Mouse (Mus musculus) limb, embryonic 12.5 days (tissue): ENCODE measurements around the gene Bcor. TPM values are rescaled to one million over a fixed set of nuclear protein-coding genes. Genes with fewer than 3 reads are reported as not detected.

Source experiments
- ATAC-seq: fragments of 200-750 bp; cut with Nextera tagmentation; 2 replicates; pipeline ENCODE4 v1.8.0; 2017; ENCODE audit warnings: low read depth, moderate TSS enrichment; ENCODE audit not compliant: insufficient number of reproducible peaks, insufficient read depth, low FRiP score, low TSS enrichment
- H3K27ac ChIP-seq: fragments of 300-500 bp; sonication (generic); 2 replicates; pipeline ENCODE4 v1.5.1; 2016; ENCODE audit warnings: mild to moderate bottlenecking, moderate library complexity
- H3K27me3 ChIP-seq: fragments of 300-500 bp; sonication (generic); 2 replicates; pipeline ENCODE4 v1.6.1; 2016; ENCODE audit warnings: mild to moderate bottlenecking, moderate library complexity
- H3K36me3 ChIP-seq: fragments of 300-500 bp; sonication (generic); 2 replicates; pipeline ENCODE4 v1.6.1; 2016; ENCODE audit warnings: mild to moderate bottlenecking, moderate library complexity
- H3K4me1 ChIP-seq: fragments of 300-500 bp; sonication (generic); replicated peaks from 2 replicates; pipeline ENCODE4 v1.6.1; 2016
- H3K4me2 ChIP-seq: fragments of 300-500 bp; sonication (generic); 2 replicates; pipeline ENCODE4 v1.6.1; 2016; ENCODE audit warnings: mild to moderate bottlenecking, moderate library complexity
- H3K4me3 ChIP-seq: fragments of 300-500 bp; sonication (generic); replicated peaks from 2 replicates; pipeline ENCODE4 v1.5.1; 2016; ENCODE audit warnings: mild to moderate bottlenecking
- H3K9ac ChIP-seq: fragments of 300-500 bp; sonication (generic); replicated peaks from 2 replicates; pipeline ENCODE4 v1.6.1; 2016; ENCODE audit warnings: mild to moderate bottlenecking, moderate library complexity
- H3K9me3 ChIP-seq: fragments of 300-500 bp; sonication (generic); 2 replicates; pipeline ENCODE4 v1.6.1; 2016; ENCODE audit warnings: mild to moderate bottlenecking, moderate library complexity
- whole genome bisulfite sequencing: fragments of 180-500 bp; shearing (Covaris S2); methylation state at CpG from one replicate; pipeline ENCODE4 v1.1.7; 2016; 5-methylcytosine and 5-hydroxymethylcytosine counted together
- polyA plus RNA-seq: library from polyadenylated mRNA; unstranded; fragments of >200 nt; fragmentation: Nextera tagmentation; extraction: Ambion mirVana; gene quantifications from 2 replicates; pipeline ENCODE4 v1.2.1, GENCODE M21; 2016

Gene Bcor
- polyA plus RNA-seq, 1 experiment from 2014 or later: 25.6 TPM

DNA sequence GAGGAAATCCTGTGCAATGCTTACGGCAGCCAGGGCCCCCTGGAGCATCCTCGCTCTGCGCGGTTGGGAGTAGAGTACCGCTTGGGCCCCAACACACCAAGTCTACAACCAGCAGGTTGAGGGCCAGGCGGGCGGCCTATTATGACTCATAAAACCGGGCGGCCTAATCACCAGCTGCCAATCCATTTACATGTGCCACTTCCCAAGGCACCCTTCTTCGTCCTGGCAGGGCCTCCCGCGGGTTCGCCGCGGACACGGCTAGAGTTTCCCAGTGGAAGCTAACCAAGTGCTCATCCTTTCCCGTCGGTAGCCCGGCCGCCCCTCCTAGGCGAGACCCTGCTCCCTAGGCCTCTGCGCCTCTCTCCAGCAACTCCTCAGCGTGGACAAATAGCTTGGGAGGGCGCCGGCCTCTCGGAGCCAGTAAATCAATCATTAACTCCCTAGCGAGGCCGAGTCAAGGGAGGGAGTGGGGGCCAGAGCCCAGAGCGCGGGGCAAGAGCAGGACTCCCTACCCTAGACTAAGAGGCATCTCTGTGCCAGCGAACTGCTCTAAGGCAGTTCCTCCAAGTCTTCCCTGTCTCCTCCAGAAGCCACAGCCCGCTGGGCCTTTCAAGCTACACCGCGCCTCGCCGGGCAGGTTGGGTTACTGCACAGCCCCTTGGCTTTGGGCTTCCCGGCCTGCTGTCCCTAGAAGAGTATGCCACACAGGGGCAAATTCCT lies 69.8 kb downstream of the Bcor start:
- no peaks in the 10 kb centered on the region for H3K9me3 ChIP-seq
- peak overlapping the region; percentile 53 for H3K4me3 ChIP-seq
- peaks cover 94% of the 10 kb centered on the region for H3K27me3 ChIP-seq
- H3K36me3 ChIP-seq: no peaks in the 10 kb centered on the region
- peak overlapping the region; percentile 87 for H3K4me2 ChIP-seq
- 4% methylated on average over 37 of the region's 37 CpGs for WGBS
- peak overlapping the region; percentile 85; the same call in 1 of the 2 replicates for H3K27ac ChIP-seq
- H3K4me1 ChIP-seq: peaks cover 41% of the 10 kb centered on the region
- H3K9ac ChIP-seq: no peak overlapping the region; the same call in 1 of the 2 replicates
- peak; percentile 14; the same call in 1 of the 2 replicates for ATAC-seq

DNA sequence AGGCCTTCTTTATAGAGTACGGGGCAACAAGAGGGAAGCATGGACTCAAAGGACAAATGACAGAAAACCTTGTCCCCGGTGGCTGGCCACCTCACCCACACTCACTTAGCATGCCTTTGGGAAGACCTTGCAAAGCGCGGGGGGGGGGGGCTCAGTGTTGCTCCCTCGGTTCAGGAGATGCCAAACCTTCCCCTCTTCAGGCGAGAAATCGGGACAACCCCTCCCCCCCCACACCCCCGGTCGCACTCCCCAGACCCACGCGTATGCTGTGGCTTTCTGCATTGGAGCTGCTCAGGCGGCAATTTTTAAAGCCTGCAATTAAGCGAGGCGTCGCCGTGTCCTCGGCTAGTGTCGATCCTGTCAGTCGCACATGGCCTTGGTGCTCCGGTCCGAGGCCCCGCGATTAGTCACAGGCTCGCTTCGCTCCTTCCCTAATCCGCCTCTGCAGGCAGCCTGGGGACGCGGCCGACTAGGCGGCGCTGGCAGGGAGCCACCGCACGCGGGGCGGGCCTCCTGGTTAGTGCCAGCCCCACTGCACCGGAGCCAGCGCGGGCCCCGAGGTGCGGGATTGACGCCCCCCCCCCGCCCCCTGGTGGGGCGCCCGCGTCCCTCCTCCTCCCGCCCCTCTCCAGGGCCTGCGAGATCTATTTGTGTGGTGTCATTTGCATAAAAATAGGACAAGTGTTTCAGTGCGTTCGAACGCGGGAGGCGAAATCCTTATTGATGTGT lies 70.6 kb downstream of the Bcor start:
- 2% methylated on average over 50 of the region's 52 CpGs for WGBS
- Histone ChIP-seq H3K9me3 (no peaks in the 10 kb centered on the region), H3K36me3 (no peaks in the 10 kb centered on the region), H3K4me2 (peak overlapping the region; percentile 87), H3K4me1 (peaks cover 49% of the 10 kb centered on the region), H3K9ac (no peak overlapping the region), H3K27me3 (peaks cover 94% of the 10 kb centered on the region), H3K4me3 (peak overlapping the region; percentile 48), H3K27ac (no peak overlapping the region)
- no peak for ATAC-seq

GRCm38 (mm10) chrX:12089027-12089340 lies 71.2 kb downstream of the Bcor start:
- H3K4me3 ChIP-seq: peak overlapping the region; percentile 48
- peaks cover 52% of the 10 kb centered on the region for H3K4me1 ChIP-seq
- peak overlapping the region; percentile 87 for H3K27ac ChIP-seq
- H3K9ac ChIP-seq: 0 out of 2 replicates have a peak overlapping the region, but pooled peaks have one; percentile 23
- H3K4me2 ChIP-seq: peak overlapping the region; percentile 87
- H3K9me3 ChIP-seq: no peaks in the 10 kb centered on the region
- H3K36me3 ChIP-seq: no peaks in the 10 kb centered on the region
- no peak for ATAC-seq
- H3K27me3 ChIP-seq: peaks cover 92% of the 10 kb centered on the region
- WGBS: 3% methylated on average over 13 of the region's 13 CpGs

- Histone ChIP-seq H3K4me1 (peaks cover 57% of the 10 kb centered on the region), H3K27me3 (peaks cover 94% of the 10 kb centered on the region), H3K27ac (peak overlapping the region; percentile 87), H3K9me3 (no peaks in the 10 kb centered on the region), H3K4me2 (peak overlapping the region; percentile 87), H3K36me3 (no peaks in the 10 kb centered on the region), H3K4me3 (peak overlapping the region; percentile 48), H3K9ac (peak overlapping the region; percentile 59; the same call in 1 of the 2 replicates)
- under 1% methylated on average over 41 of the region's 72 CpGs for WGBS
- ATAC-seq: peak; percentile 39; the same call in 1 of the 2 replicates
These were observed 71.7 kb downstream of the Bcor start for GRCm38 (mm10) chrX:12088301-12089026.

DNA sequence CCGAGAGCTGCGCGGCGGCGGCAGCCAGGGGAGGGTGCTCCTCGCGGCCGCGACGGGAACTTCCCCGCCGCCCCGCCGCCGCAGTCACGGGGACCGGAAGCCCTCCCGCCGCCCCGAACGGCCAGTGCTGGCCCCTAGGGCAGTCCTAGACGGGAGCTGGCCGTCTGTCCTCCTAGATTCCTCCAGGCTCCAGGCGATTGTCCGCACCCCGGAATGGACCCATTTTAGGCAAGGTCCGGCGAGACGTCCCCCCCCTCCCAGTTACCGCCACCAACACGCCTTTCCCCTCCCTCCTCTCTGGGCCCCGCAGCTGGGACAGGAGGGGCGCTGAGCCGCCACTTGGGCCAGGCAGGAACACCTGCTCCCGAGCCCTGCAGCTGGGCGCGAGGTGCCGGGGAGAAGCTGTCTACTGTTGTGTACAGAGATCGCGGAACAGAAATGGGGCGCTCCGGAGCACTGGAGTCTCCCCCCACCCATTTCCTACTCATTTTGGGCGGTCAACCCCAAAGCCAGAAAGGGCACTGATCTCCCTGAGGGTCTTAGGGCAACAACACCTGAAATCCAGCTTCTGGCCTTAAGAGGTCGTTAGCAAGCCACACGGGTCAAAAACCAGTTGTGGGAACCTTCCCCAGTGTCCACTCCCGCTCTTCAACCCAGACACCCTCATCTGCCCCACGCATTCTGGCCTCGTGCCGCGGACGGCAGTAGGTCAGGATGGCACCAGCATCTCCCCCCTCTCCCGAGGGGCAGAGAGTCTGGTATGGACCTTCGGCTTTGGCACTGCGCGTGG lies 72.4 kb downstream of the Bcor start:
- Histone ChIP-seq H3K36me3 (no peaks in the 10 kb centered on the region), H3K27ac (peak overlapping the region; percentile 87), H3K9me3 (no peaks in the 10 kb centered on the region), H3K4me2 (peak overlapping the region; percentile 87), H3K4me1 (peaks cover 65% of the 10 kb centered on the region), H3K9ac (peak overlapping the region; percentile 65), H3K27me3 (peaks cover 94% of the 10 kb centered on the region), H3K4me3 (peak overlapping the region; percentile 48)
- WGBS: 3% methylated on average over 54 of the region's 55 CpGs
- 0 out of 2 replicates have a peak, but pooled peaks have one; percentile 4 for ATAC-seq

- H3K4me2 ChIP-seq: peak overlapping the region; percentile 87
- H3K9me3 ChIP-seq: no peaks in the 10 kb centered on the region
- no peak for ATAC-seq
- WGBS: 3% methylated on average over 55 of the region's 70 CpGs
- no peak overlapping the region for H3K27ac ChIP-seq
- H3K4me1 ChIP-seq: peaks cover 71% of the 10 kb centered on the region
- peak overlapping the region; percentile 48 for H3K4me3 ChIP-seq
- H3K9ac ChIP-seq: peak overlapping the region; percentile 65
- peaks cover 96% of the 10 kb centered on the region for H3K27me3 ChIP-seq
- H3K36me3 ChIP-seq: no peaks in the 10 kb centered on the region
These were observed 73.3 kb downstream of the Bcor start for GRCm38 (mm10) chrX:12086674-12087510.

- WGBS: 14% methylated on average over 10 of the region's 10 CpGs
- Histone ChIP-seq H3K4me2 (no peak overlapping the region), H3K27ac (no peak overlapping the region), H3K9ac (no peak overlapping the region), H3K4me1 (peaks cover 78% of the 10 kb centered on the region), H3K27me3 (peaks cover 96% of the 10 kb centered on the region), H3K4me3 (no peak overlapping the region), H3K36me3 (no peaks in the 10 kb centered on the region), H3K9me3 (no peaks in the 10 kb centered on the region)
- ATAC-seq: no peak
These were observed 74.2 kb downstream of the Bcor start for GRCm38 (mm10) chrX:12085949-12086348.

DNA sequence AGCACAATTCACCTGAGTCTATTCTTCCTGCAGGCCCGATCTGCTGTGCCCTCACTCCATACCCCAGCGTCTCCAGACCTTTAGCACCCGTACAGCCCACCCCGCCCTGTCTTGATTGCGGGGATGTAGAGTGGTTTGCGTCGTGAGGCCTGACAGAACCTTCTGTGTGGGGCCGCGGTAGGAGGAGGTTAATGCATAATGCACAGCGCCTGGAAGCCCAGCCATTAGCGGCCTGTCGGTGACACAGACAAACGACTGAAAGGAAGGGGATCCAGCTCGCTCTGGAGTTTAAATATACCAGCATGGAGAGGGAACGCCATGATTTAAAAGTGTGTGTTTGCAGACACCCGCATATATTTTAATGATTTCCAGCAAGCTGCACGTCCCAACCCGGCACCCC lies 74.9 kb downstream of the Bcor start:
- Histone ChIP-seq H3K4me2 (no peak overlapping the region), H3K4me1 (peaks cover 72% of the 10 kb centered on the region), H3K27me3 (peaks cover 96% of the 10 kb centered on the region), H3K9me3 (no peaks in the 10 kb centered on the region), H3K9ac (no peak overlapping the region), H3K36me3 (no peaks in the 10 kb centered on the region), H3K4me3 (no peak overlapping the region), H3K27ac (no peak overlapping the region)
- no peak for ATAC-seq
- WGBS: 6% methylated on average over 18 of the region's 18 CpGs

GRCm38 (mm10) chrX:12084698-12085097 lies 75.5 kb downstream of the Bcor start:
- Histone ChIP-seq H3K4me3 (no peak overlapping the region), H3K9me3 (no peaks in the 10 kb centered on the region), H3K27ac (no peak overlapping the region), H3K9ac (no peak overlapping the region), H3K4me2 (no peak overlapping the region), H3K4me1 (peaks cover 66% of the 10 kb centered on the region), H3K36me3 (no peaks in the 10 kb centered on the region), H3K27me3 (peaks cover 96% of the 10 kb centered on the region)
- no peak for ATAC-seq
- 39% methylated on average over 4 of the region's 4 CpGs for WGBS

- Histone ChIP-seq H3K9me3 (no peaks in the 10 kb centered on the region), H3K4me1 (peaks cover 57% of the 10 kb centered on the region), H3K9ac (no peak overlapping the region), H3K4me3 (no peak overlapping the region), H3K27me3 (peaks cover 96% of the 10 kb centered on the region), H3K4me2 (peak overlapping the region; percentile 17), H3K36me3 (no peaks in the 10 kb centered on the region), H3K27ac (peak overlapping the region; percentile 64; the same call in 1 of the 2 replicates)
- WGBS: 7% methylated on average over 10 of the region's 10 CpGs
- ATAC-seq: no peak
These were observed 76.5 kb downstream of the Bcor start for GRCm38 (mm10) chrX:12083631-12084030.
